Mouse (Mus musculus): Measurements from ENCODE around the gene Avil. TPM values are rescaled to one million over a fixed set of nuclear protein-coding genes. Genes with fewer than 3 reads are reported as not detected.
A peak's percentile ranks its signal among the peaks of the same experiment; 100 is the strongest.

Avil gene
- polyA plus RNA-seq, 1 experiment from 2014 or later: 10.7 TPM

DNA sequence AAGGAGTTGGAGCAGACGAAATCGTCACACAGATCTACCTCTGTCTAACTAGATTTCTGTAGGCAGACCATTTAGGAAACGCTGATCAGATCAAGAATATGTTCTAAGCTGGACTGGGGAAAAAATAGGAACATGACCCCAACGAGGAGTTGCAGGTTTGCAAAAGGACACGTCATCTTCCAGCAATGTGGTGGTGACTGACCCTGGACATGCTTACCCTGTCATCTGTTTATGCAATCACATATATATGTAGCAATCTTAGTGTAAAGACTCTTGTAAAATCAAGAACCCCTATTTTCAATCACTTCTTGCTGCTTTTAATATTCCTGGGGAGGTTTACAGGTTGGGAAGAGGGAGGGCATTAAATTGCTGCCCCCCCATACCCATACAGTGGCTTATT is 62.0 kb downstream of the Avil start:
- H3K4me3 ChIP-seq (ENCODE audit: low read depth, low read length): no peak overlapping the region
- ATAC-seq (ENCODE audit: low FRiP score, low TSS enrichment): no peak
- H3K4me2 ChIP-seq (replicated peaks; ENCODE audit: low read depth): no peak overlapping the region

GRCm38 (mm10) chr10:127063239-127063872 is 62.8 kb downstream of the Avil start, which contains the start of gene Cdk4:
Cdk4 (plus strand) TSS chr10:127063534.
- H3K9ac ChIP-seq (ENCODE audit: low read length): peak within 1 kb of the TSS; percentile 78
- no peaks in the 10 kb centered on the region for H3K9me3 ChIP-seq (ENCODE audit: control insufficient read depth, low read length)
- peaks cover 13% of the 10 kb centered on the region for H3K36me3 ChIP-seq (ENCODE audit: control insufficient read depth, insufficient read depth, low read length)
- H3K4me3 ChIP-seq (ENCODE audit: low read depth, low read length): peak within 1 kb of the TSS; percentile 66
- peak; percentile 7; the same call in 1 of the 2 replicates for TF ChIP-seq CTCF (IDR thresholded peaks at IDR 0.05; ENCODE audit: low read depth)
- TF ChIP-seq EP300 (optimal IDR thresholded peaks at IDR 0.05): no peak
- WGBS: under 1% methylated on average over 39 of the region's 46 CpGs
- peak within 1 kb of the TSS; percentile 88 for H3K27ac ChIP-seq (replicated peaks)
- peak within 1 kb of the TSS; percentile 85 for H3K4me2 ChIP-seq (replicated peaks; ENCODE audit: low read depth)
- DNase-seq (ENCODE audit: low spot score) (peak; percentile 99), ATAC-seq (ENCODE audit: low FRiP score, low TSS enrichment) (peak; percentile 94)
- 0 out of 2 replicates have a peak, but pooled peaks cover 4% of the 10 kb centered on the region for H3K4me1 ChIP-seq (replicated peaks; ENCODE audit: control insufficient read depth, insufficient read depth)
- no peaks in the 10 kb centered on the region for H3K27me3 ChIP-seq (ENCODE audit: control insufficient read depth, insufficient read depth, low read length)

More for the DNA sequence above, 62.0 kb downstream of the Avil start:
- no peak for DNase-seq (ENCODE audit: low spot score)
- H3K36me3 ChIP-seq (ENCODE audit: control insufficient read depth, insufficient read depth, low read length): peaks cover 12% of the 10 kb centered on the region
- TF ChIP-seq EP300 (optimal IDR thresholded peaks at IDR 0.05) (no peak), CTCF (IDR thresholded peaks at IDR 0.05; ENCODE audit: low read depth) (no peak)
- H3K27ac ChIP-seq (replicated peaks): no peak overlapping the region
- H3K9me3 ChIP-seq (ENCODE audit: control insufficient read depth, low read length): no peaks in the 10 kb centered on the region
- H3K4me1 ChIP-seq (replicated peaks; ENCODE audit: control insufficient read depth, insufficient read depth): 0 out of 2 replicates have a peak, but pooled peaks cover 4% of the 10 kb centered on the region
- H3K27me3 ChIP-seq (ENCODE audit: control insufficient read depth, insufficient read depth, low read length): no peaks in the 10 kb centered on the region
- H3K9ac ChIP-seq (ENCODE audit: low read length): no peak overlapping the region
- 64% methylated on average over 5 of the region's 5 CpGs for WGBS

GRCm38 (mm10) chr10:127063913-127064870 is 63.7 kb downstream of the Avil start:
- peaks cover 13% of the 10 kb centered on the region for H3K36me3 ChIP-seq (ENCODE audit: control insufficient read depth, insufficient read depth, low read length)
- WGBS: 5% methylated on average over 37 of the region's 37 CpGs
- H3K4me1 ChIP-seq (replicated peaks; ENCODE audit: control insufficient read depth, insufficient read depth): 0 out of 2 replicates have a peak, but pooled peaks cover 4% of the 10 kb centered on the region
- H3K27ac ChIP-seq (replicated peaks): peak overlapping the region; percentile 88
- H3K27me3 ChIP-seq (ENCODE audit: control insufficient read depth, insufficient read depth, low read length): no peaks in the 10 kb centered on the region
- TF ChIP-seq EP300 (optimal IDR thresholded peaks at IDR 0.05): no peak
- TF ChIP-seq CTCF (IDR thresholded peaks at IDR 0.05; ENCODE audit: low read depth): no peak
- DNase-seq (ENCODE audit: low spot score) (no peak), ATAC-seq (ENCODE audit: low FRiP score, low TSS enrichment) (0 out of 2 replicates have a peak, but pooled peaks have one; percentile 1)
- peak overlapping the region; percentile 66 for H3K4me3 ChIP-seq (ENCODE audit: low read depth, low read length)
- H3K9ac ChIP-seq (ENCODE audit: low read length): peak overlapping the region; percentile 78
- H3K4me2 ChIP-seq (replicated peaks; ENCODE audit: low read depth): peak overlapping the region; percentile 85
- no peaks in the 10 kb centered on the region for H3K9me3 ChIP-seq (ENCODE audit: control insufficient read depth, low read length)

DNA sequence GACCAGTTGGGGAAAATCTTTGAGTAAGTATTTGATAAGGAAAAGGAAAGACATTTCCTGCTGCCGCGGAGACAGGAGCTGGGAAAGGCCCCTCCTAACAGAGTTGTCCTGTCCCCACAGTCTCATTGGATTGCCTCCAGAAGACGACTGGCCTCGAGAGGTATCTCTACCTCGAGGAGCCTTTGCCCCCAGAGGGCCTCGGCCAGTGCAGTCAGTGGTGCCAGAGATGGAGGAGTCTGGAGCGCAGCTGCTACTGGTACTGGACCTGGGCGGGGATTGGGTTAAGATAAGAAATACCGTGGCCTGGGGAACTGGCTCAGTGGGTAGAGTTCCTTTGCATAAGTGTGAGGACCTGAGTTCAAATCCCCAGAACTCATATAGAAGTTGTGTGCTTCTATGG is 65.5 kb downstream of the Avil start:
- DNase-seq (ENCODE audit: low spot score) (no peak), ATAC-seq (ENCODE audit: low FRiP score, low TSS enrichment) (no peak)
- WGBS: 71% methylated on average over 9 of the region's 9 CpGs
- H3K4me3 ChIP-seq (ENCODE audit: low read depth, low read length): no peak overlapping the region
- no peak for TF ChIP-seq EP300 (optimal IDR thresholded peaks at IDR 0.05)
- no peak for TF ChIP-seq CTCF (IDR thresholded peaks at IDR 0.05; ENCODE audit: low read depth)
- peaks cover 13% of the 10 kb centered on the region for H3K36me3 ChIP-seq (ENCODE audit: control insufficient read depth, insufficient read depth, low read length)
- no peaks in the 10 kb centered on the region for H3K27me3 ChIP-seq (ENCODE audit: control insufficient read depth, insufficient read depth, low read length)
- no peak overlapping the region for H3K9ac ChIP-seq (ENCODE audit: low read length)
- 0 out of 2 replicates have a peak, but pooled peaks cover 4% of the 10 kb centered on the region for H3K4me1 ChIP-seq (replicated peaks; ENCODE audit: control insufficient read depth, insufficient read depth)
- H3K27ac ChIP-seq (replicated peaks): no peak overlapping the region
- H3K4me2 ChIP-seq (replicated peaks; ENCODE audit: low read depth): no peak overlapping the region
- H3K9me3 ChIP-seq (ENCODE audit: control insufficient read depth, low read length): no peaks in the 10 kb centered on the region

DNA sequence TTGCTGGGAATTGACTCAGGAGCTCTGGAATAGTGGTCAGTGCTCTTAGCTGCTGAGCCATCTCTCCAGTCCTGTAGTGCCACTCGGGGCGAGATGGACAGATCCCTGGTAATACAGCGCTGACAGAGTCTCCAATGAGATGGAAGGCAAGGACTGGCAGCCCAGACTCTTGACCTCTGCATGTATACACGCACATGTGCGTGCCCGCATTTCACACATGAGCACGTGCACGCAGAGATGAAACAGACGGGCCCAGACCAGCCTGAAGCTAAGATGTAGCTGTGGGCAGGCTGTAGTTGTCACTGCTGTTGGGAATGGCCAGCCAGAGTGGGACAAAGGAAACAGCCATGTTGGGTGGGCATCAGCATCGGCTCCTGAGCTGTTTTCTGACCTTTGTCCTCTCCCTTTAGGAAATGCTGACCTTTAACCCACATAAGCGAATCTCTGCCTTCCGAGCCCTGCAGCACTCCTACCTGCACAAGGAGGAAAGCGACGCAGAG is 66.1 kb downstream of the Avil start:
- H3K4me1 ChIP-seq (replicated peaks; ENCODE audit: control insufficient read depth, insufficient read depth): 0 out of 2 replicates have a peak, but pooled peaks cover 4% of the 10 kb centered on the region
- peaks cover 13% of the 10 kb centered on the region for H3K36me3 ChIP-seq (ENCODE audit: control insufficient read depth, insufficient read depth, low read length)
- no peak overlapping the region for H3K4me2 ChIP-seq (replicated peaks; ENCODE audit: low read depth)
- WGBS: 86% methylated on average over 14 of the region's 14 CpGs
- no peaks in the 10 kb centered on the region for H3K27me3 ChIP-seq (ENCODE audit: control insufficient read depth, insufficient read depth, low read length)
- DNase-seq (ENCODE audit: low spot score) (no peak), ATAC-seq (ENCODE audit: low FRiP score, low TSS enrichment) (no peak)
- no peak overlapping the region for H3K9ac ChIP-seq (ENCODE audit: low read length)
- TF ChIP-seq CTCF (IDR thresholded peaks at IDR 0.05; ENCODE audit: low read depth): no peak
- no peak overlapping the region for H3K27ac ChIP-seq (replicated peaks)
- no peaks in the 10 kb centered on the region for H3K9me3 ChIP-seq (ENCODE audit: control insufficient read depth, low read length)
- no peak overlapping the region for H3K4me3 ChIP-seq (ENCODE audit: low read depth, low read length)

Measured in stomach, postnatal 0 days (tissue).